Comparison of ENCODE assay signal across 8 mouse cellular contexts in the genomic region with DNA sequence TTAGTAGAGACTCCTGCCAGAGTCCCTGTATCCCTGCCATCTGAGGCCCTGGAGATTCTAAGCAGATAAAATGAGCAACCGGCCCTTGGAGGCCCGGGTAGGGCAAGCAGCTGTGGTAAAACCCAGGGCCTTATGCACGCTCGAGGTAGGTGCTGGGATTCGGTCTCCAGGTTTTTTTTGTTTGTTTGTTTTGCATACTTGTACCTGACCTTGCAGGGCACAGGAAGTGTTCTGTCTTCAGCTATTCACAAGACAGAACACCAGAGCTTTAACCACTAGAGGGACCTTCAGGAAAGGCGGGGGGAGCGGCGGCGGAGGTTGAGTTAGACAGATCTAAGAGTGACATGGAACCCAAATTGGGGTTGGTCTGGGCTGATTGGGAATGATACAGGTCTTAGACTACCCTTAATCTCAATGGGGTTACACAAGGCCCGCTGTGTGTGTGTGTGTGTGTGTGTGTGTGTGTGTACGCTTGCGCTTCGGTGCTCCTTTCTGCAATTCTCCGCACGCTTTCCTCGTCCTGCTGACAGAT. TPM values are rescaled to one million over a fixed set of nuclear protein-coding genes. Genes with fewer than 3 reads are reported as not detected.
DNase-seq lines count a peak whose midpoint lies in the region; ATAC-seq lines count a peak whose summit lies in the region.
"Had no signal": no experiment of that assay in that cellular context is flagged by ENCODE, and none has a peak within 500 bp of the region (broad histone marks: within the 10 kb centered on the region; RNA-seq: fewer than 3 reads in every experiment).

No protein-coding gene starts in this region.

- peaks cover 16% of the 10 kb centered on the region for H3K36me3 ChIP-seq in intestine, embryonic 14.5 days (ENCODE audit: control insufficient read depth, insufficient read depth, low read length)

- ATAC-seq in intestine, embryonic 14.5 days (replicated peaks; ENCODE audit: low FRiP score, low TSS enrichment, low read depth), result peak; percentile 72
- ATAC-seq in megakaryocyte progenitor cell, adult 5-6 weeks (replicated peaks; ENCODE audit: poor library complexity), result peak; percentile 70

- peak; percentile 50 for DNase-seq in adrenal gland, postnatal 25 days
- DNase-seq in embryo, embryonic 10 days (ENCODE audit: low spot score), result peak; percentile 70
- peak; percentile 49 for DNase-seq in gastrocnemius, postnatal 10 days
- DNase-seq in intestine, embryonic 14.5 days (ENCODE audit: low spot score), result no peak
- peak; percentile 33 to 42 for DNase-seq in left cerebral cortex, postnatal 25 days (ENCODE audit: low spot score in 2 of 2)
- peak; percentile 59 for DNase-seq in skeletal muscle tissue, adult 2 months (ENCODE audit: low read depth, low spot score)

- 1% methylated on average over 16 of the region's 16 CpGs for WGBS in intestine, embryonic 14.5 days

- H3K9me3 ChIP-seq in intestine, embryonic 14.5 days (ENCODE audit: control insufficient read depth, low read length), result no peaks in the 10 kb centered on the region

- H3K27ac ChIP-seq in intestine, embryonic 14.5 days (ENCODE audit: low read depth), result peak overlapping the region; percentile 54

- no peaks in the 10 kb centered on the region for H3K27me3 ChIP-seq in intestine, embryonic 14.5 days (replicated peaks; ENCODE audit: control insufficient read depth, insufficient read depth, low read length)

- H3K4me2 ChIP-seq in intestine, embryonic 14.5 days (ENCODE audit: low read length), result peak overlapping the region; percentile 81

- peak overlapping the region; percentile 56 for H3K4me3 ChIP-seq in intestine, embryonic 14.5 days (ENCODE audit: low read depth, low read length)
- H3K4me3 ChIP-seq: myocyte had no signal

- peak overlapping the region; percentile 42 for H3K9ac ChIP-seq in intestine, embryonic 14.5 days (ENCODE audit: low read length)

- intact Hi-C loops in left cerebral cortex, postnatal 25 days (cut with DNase I), result loop anchor here (5.0 kb wide), 1 partner anchor 153 kb away; no protein-coding TSS in a partner anchor

- H3K4me1 ChIP-seq in intestine, embryonic 14.5 days (replicated peaks; ENCODE audit: control insufficient read depth, insufficient read depth, low read length), result peaks cover 2% of the 10 kb centered on the region; the same call in 1 of the 2 replicates

RNA-seq across cellular contexts. Expression of a gene that starts 0.6 kb away (rescaled TPM):
- total RNA-seq in adrenal gland, postnatal 25 days (2021), result 3.9 and 7.2 TPM in 2 replicates
- 10 to 100 TPM; 16.8 to 20.1 TPM for total RNA-seq in gastrocnemius, postnatal 10 days (2021)
- 11.2 and 12.8 TPM in 2 replicates for polyA plus RNA-seq in intestine, embryonic 14.5 days (2014; fragmentation: Nextera tagmentation; extraction: Ambion mirVana)
- 1 to 10 TPM; 5.0 to 6.5 TPM for total RNA-seq in left cerebral cortex, postnatal 25 days (2021)
- 4.8 and 5.0 TPM in 2 replicates for total RNA-seq in megakaryocyte progenitor cell, adult 5-6 weeks (2015)
- 3.3 and 4.7 TPM in 2 replicates for total RNA-seq in megakaryocyte progenitor cell, adult 5-6 weeks (2017)

RNA-seq across cellular contexts. Expression of a gene that starts 27.1 kb away (rescaled TPM):
- total RNA-seq in adrenal gland, postnatal 25 days (2021), result 3.7 and 4.9 TPM in 2 replicates
- 10 to 100 TPM; 10.5 to 12.7 TPM for total RNA-seq in gastrocnemius, postnatal 10 days (2021)
- 18.6 and 24.3 TPM in 2 replicates for polyA plus RNA-seq in intestine, embryonic 14.5 days (2014; fragmentation: Nextera tagmentation; extraction: Ambion mirVana)
- 1 to 10 TPM; 8.8 to 9.5 TPM for total RNA-seq in left cerebral cortex, postnatal 25 days (2021)
- not detected in 2 replicates for total RNA-seq in megakaryocyte progenitor cell, adult 5-6 weeks (2015)
- total RNA-seq in megakaryocyte progenitor cell, adult 5-6 weeks (2017), result 0.41 TPM in 1 of 2 replicates, not detected in the other
- polyA plus RNA-seq: myocyte had no signal

RNA-seq across cellular contexts. Expression of a gene that starts 30.6 kb away (rescaled TPM):
- total RNA-seq in adrenal gland, postnatal 25 days (2021), result not detected in 2 replicates
- not detected for total RNA-seq in gastrocnemius, postnatal 10 days (2021)
- polyA plus RNA-seq in intestine, embryonic 14.5 days (2014; fragmentation: Nextera tagmentation; extraction: Ambion mirVana), result not detected in 2 replicates
- total RNA-seq in left cerebral cortex, postnatal 25 days (2021), result not detected
- total RNA-seq in megakaryocyte progenitor cell, adult 5-6 weeks (2015), result not detected in 2 replicates
- total RNA-seq in megakaryocyte progenitor cell, adult 5-6 weeks (2017), result not detected in 2 replicates
- polyA plus RNA-seq: myocyte had no signal
